Mouse (Mus musculus): ENCODE measurements at regions not wholly inside any gene's neighbourhood (a gene's known extent, or its start where the extent isn't known, plus 50 kb on each side); places are given as distances from the start of the nearest gene placed in this dataset.

DNA sequence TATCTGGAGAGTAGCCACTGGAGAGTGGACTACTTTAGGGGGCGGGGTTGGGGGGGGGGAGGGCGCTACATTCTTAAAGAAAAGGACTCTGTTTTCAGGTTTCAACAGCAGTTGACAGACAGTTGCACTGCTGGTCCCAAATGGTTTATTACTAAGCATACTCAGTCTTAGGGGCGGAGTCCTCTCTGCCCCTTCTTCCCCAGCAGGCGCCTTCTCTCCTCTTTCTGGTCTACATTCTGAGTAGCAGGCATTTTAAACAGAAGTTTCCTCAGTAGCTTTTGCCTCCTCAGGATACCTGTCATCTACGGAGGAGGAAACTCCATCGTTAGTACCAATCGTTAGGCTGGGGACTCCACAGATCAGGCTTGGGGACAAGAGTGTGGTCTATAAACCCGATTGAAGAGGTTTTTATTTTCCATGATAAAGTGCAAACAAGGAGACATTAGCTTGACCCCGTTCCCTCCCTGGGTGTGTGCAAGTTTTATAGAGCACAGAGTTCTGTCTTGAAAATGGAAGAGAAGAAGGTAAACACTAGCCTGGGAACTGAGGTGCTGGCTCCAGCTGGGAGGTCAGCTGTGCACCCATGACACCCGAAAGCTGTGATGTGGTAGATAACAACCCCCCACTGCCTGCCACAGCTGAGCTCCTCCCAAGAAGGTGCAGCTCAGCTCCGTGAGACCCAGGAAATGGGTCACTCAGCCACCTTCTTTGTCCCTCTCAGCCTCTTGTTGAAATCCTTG, 107.8 kb downstream of the Btg1 start:
- DNase-seq = no peak

DNA sequence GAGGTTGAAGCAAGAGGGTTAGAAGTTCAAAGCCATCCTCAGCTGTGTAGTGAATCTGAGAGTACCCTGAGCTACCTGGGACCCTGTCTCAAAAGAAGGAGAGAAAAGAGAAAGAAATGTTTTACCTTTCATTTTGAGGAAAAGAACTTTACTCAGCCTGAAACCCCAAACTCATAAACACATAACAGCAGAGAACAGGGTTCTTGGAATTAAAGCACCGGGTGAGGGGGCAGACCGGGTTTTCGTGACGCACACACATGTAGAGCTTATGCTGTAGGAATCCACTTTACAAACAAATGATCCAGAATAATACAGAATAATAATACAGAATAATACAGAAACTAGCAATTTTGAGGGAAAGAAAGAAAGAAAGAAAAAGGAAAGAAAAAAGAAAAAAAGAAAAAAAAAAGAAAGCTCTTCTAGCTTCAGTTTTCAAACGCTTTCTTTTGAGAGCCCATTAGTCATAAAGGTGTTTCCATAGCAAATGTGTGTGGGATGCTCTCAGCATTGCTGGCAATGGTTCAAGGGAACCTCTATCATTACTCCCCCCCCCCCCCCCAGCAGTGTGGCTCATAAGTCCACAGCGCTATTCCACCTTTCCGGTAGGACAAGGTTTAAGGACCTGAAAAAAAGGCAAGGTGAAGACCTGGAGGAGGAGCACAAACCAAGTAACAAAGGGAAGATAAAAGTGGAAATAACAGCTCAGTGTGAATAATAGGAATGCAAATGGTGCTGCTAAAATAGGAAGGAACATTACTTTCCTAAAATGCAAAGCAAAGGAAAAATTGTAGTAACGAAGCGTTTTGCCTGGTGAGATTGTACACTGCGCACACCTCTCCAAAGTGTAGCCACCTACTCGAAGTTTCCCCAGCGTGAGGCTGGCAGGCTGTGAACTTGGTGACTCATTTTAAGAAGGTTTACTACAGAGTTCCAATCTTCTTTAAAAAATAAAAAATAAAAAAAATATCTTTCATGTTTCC, 110.3 kb downstream of the Btg1 start:
- DNase-seq = no peak

DNA sequence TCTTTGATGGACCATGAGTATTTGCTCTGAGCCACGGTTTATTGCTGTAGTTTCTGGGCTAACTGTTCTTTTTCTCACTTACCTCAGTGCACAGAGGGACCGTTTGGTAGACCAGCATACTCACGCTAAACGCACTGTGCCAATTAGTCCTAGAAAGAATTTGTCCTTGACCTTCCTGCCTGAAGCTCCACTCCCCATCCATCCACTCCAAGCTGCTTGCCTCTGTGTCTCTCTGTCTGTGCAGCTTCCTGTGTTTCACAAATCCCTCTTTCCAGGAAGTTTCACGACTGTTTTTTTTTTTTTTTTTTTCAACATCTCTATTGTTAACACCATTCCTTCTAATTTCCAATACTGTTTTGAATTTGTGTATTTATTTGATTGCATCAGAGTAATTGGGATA, 116.8 kb downstream of the Btg1 start:
- no peak for DNase-seq

DNA sequence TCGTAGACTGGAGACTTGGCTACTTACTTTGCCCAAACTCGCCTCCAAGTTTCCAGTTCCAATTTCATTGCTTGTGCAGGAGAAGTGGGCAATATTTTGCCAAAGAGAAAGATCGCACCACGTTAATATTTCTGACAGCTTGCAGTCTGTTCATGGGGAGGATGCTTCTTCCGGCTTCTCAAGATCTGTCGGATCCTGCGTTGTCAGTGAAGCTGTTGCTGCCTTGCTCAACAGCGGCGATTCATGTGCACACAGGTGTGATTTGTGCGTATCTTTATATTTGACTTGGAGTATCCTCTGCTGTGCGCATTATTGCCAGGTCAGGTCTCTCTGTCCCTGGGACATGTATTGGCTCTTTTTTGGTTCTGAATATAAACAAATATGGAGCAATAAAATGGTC, 118.3 kb downstream of the Btg1 start:
- DNase-seq = no peak

DNA sequence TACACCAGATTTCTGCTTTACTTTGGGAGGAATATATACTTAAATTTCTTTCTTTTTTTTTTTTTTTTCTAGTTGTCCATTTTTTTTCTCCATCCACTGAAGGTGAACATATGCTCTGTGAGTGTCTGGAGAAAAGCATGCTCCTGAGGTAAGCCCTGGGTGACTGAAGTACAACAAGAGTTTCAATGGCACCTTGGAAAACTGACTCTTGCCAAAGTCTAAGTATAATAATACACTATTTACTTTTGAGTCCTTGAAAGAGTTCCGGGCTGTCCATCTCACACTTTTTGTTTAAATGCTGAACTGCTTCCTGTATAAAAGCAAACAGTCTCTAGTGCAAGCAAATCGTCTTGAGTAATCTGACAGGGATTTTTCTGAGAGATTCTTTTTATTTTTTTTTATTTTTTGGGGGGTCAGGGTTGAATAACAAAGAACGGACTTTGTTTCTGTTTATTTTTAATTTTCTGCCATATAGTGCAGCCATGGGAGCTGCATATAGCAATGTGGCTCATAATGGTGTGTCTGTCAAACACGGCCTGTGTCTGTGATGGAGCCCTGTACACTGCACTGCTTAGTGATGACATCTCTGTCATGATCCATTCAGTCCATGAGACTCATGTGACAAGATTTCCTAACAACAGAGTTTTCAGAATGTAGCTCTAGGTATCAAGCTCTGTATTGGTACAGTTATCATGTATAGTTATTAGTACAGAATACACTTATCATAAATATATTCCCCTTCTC, 119.3 kb downstream of the Btg1 start:
- no peak for DNase-seq

DNA sequence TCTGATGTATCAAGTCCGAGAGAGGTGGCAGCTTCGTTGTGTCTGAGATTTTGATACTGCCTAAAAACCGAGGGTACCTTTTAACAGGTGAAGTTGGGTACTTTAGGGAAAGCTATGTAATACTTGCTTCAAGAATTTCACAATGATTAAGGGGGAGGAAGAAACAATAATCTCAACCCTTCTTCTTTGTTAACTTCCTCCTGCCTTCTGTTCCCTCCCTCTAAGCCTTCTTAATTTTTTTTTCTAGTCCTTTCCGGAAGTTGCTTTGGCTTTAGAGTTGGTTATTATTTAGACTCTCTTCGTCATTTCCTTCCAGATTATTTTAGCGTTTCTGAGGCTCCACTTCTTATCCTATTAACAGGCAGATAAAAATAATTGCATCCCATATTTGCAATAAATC, 121.2 kb downstream of the Btg1 start:
- DNase-seq = no peak

DNA sequence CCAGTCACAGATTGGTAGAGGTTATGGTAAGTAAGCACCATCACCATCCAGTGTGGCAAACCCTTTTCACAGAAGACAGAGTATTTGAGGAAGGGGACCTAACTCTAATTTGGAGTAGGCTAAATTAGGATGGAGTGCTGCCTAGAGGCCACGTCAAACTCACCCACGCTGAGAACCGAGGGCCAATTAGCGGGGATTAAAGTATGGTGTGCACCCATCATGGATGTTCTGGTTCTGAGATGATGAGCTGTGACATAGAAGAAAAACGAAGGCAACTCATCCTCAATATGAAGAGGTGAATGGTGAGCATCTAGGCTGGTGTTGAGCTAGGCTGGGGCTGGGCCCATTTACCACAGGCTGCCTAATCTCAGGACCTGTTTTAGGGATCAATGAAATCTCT, 121.8 kb downstream of the Btg1 start:
- no peak for DNase-seq

DNA sequence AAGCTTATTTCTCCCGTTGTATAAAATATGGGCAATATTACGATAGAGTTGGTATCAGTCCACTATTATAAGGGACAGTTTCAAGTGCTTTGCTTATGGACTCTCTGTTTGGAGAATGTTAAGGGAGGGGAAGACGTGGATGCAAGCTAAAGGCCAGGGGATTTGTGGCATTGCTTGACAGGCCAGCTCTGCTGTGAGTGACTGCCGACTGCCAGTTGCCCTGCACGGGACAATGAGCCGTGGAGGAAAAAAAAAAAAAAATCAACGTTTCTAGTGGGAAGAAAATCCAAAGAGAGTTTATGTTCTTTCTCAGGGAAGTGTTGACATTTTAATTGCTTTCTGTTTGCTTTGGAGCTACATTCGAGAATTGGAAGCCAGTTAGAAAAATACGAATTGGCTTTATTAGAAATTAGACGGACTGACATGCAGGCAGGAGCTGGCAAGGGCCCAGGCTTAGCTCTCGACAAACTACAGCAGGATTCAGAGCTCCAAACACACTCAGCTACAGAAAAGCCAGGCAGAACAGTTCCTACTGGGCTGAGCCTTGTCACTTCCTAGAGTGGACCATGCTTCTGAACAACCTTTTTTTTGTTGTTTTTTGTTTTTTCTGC, 127.5 kb downstream of the Btg1 start:
- DNase-seq = peak; percentile 22

DNA sequence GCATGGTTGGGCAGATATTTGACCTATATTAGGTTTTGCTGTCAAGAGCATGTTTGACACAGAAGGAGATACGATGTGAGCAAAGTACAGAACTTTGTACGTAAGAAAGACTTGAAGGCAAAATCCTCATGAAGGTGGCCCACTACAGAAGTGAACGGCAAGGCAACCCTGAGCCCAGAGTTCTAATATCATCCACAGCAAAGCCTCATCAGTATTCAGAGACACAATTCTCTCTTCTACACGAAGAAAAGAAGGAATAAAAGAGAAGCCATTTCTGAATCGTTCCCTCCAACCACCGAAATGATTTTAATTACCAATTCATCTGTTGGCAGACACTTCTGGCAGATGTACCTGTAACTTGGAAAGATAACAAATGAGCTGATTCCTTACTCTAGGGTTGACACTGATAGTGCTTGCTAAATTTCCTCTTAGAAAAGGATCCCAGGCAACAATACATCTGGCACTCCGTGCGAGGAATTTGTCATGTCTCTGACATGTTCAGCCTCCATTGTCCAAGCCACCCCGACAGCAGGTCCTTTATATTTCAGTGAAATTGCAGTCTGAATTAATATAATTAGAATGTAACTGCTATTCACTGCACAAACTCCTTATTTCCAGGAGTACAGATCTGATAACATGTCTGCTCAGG, 130.3 kb downstream of the Btg1 start:
- DNase-seq = no peak

DNA sequence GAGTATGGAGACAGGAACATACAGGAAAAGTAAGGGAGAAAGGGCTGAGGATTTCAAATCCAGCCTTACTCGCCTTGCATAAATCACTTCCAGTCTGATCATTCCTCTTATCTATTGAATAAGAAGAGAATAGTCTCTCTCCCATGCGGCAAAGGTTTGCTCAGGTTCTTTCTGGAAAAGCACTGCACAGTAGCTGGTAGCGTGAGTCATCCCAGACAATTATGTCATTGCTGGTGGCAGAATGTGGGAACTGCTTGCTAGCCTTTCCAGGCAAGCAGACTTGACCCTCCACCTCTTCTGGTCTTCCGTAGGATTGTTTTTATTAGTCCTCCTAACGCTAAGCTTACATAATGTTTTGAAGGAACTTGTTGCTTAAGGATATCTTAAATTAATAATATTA, 134.1 kb downstream of the Btg1 start:
- peak; percentile 18 for DNase-seq

DNA sequence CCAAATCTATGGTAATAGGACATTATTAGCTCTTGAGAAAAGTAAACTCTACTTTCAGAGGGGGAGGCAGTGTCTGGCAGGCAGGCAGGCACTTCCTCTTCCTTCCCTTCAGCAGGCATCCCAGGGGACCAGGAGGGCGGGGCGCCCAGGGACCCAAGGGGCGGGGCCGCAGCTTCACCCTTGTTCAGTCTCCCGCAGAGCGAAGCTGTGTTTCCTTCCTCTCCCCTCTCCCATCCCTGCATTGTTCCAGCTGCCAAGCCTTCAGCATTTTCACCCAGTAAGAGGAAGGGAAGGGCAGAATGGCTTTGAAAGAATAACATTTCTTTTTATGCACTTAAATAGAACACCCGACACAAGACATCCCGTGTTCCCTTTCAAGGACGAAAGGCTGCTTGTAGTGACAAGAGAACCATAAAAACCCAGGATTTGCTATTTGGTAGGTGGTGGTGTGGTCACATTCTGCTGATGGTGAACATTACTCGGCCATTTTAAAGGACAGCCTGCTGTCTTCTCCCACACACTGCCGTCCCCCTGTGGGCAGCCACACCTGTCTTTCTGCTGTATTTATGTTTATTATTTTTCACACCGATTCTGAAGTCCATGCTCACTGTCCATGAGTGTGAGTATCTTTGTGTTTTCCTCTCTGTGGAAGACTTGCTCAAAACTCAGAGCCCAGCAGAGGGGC, 134.9 kb downstream of the Btg1 start:
- DNase-seq = peak; percentile 92

DNA sequence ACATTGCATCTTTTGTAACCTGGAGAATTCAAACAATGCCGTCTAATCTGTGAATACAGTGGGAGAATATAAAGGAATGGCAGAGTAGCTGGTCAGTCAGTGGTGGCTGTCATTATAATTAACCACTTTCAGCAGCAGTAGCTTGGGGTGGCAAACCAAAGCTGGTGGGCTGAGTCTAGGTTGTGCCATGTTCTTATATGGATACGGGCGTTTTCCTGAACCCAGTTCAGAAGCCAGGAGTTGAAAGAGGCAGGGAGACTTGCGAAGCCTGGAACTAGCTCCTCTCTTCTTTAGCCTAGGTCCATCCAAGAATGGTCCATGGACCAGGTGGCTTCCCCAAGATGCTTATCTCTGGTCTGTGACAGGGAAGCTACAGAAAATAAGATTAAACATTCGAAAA, 135.7 kb downstream of the Btg1 start:
- DNase-seq = no peak

DNA sequence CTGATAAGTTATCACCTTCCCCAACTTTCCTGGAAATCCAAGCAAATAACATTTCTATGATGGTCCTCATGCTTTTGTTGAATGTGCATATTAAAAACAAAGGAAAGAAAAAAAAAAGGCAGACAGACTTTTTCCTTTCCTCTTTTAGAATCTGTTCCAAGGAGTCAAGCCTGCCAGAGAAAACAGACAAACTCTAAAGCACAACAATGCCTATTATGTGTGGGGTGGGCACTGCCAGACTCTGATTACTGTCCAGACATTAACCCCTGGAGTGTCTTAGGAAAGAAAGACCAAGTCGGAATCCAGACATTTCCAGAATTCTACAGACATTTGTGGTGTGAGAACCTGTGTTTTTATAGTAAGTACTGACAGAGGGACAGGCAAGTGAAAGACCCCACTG, 136.7 kb downstream of the Btg1 start:
- DNase-seq = no peak

DNA sequence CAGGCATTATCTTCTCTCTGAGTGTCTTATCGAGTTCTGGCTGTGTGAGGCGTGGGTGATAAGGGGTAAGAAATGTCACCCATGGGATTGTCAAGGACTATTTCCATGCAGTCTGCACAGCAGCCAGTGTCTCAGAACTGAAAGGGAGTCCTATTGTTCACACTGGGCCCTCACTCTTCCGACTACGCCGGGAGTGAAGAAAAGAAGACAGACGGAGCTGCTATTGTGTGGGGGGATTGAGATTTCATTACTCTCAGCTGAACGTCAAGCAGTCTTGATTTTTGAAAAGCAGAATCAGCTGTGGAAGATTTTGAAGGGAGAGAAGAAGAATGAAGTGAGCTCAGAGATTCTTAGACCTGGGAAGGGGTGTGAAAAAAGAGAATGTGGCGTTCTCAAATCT, 138.9 kb downstream of the Btg1 start:
- no peak for DNase-seq

DNA sequence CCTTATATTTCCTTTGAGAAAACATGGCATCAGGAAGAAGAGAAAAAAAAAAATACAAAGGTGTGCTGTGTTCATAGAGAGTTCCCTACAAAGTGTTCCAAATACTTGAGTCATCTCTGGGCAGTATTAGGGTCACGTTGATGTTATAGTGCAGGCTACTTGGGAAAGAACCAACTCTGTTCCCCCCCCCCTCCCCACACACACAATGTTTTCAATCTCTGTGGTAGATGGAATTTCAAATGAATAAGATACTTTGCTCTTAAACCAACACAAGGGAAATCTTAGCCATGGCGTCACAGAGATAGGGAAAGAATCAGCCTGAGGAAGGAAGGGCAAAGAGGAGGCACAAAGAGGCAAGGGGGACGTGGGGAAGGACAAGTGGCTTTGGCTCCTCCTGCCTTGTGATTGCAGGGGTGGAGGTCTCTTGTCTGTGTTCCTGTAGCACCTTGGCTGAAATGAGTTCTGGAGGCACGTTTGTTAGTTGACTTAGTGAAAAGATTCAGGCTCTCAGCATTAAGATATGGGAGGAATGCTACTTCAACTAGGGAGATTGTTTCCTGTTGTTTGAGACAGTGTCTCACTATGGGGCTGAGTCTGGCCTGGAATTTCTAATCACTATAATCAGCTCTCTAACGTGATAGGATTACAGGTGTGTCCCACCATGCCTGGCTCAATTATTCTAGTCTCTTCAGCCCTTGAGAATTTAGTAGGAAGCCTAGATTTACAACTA, 139.7 kb downstream of the Btg1 start:
- DNase-seq = no peak

DNA sequence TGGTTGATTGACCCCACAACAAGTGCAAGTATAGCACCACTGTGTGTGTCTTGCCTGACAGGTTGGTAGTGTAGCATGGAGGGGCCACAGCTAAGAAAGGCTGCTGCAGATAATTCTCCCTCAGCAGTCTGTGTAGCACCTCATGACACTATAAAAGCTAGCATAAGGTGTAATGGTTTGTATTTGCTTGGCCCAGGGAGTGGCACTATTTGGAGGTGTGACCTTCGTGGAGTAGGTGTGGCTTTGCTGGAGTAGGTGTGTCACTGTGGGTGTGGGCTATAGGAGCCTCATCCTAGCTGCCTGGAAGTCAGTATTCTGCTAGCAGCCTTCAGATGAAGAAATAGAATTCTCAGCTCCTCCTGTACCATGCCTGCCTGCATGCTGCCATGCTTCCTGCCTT, 140.5 kb downstream of the Btg1 start:
- no peak for DNase-seq

DNA sequence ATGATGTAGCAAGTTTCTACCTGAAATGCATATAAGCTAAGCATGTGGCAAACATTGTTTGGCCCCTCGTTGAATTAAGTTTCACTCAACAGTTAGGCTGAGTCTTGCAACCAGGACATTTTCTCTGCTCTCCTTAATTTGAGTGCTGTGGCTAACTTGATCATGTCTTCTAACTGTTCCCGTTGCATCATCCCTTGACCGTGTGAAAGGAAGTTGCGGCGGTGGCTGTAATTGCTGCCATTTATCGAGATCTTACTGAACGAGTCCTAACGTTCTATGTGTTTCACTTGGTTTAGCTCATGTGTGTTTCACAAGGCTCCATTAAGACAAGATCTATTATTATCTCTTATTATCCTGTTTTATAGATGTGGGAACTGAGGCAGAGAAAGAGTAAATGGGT, 144.8 kb downstream of the Btg1 start:
- no peak for DNase-seq

DNA sequence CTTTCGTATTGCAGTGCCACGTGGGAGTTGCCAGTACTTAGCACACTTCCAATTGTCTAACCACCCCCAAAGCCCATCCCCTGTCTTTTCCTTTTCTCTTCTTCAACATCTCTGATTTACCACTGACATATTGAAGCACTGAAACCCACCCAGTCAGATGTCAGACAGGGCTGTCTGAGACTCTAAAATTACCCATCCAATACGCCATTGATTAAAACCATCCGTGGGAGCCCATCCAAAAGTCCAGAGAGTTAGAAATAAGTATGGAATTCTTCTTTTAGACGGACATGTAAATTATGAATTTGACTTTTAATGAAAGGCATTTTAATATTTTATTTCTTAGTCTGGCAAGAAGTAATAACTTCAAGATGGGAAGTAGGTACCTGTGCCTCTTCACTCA, 148.8 kb downstream of the Btg1 start:
- DNase-seq = no peak

DNA sequence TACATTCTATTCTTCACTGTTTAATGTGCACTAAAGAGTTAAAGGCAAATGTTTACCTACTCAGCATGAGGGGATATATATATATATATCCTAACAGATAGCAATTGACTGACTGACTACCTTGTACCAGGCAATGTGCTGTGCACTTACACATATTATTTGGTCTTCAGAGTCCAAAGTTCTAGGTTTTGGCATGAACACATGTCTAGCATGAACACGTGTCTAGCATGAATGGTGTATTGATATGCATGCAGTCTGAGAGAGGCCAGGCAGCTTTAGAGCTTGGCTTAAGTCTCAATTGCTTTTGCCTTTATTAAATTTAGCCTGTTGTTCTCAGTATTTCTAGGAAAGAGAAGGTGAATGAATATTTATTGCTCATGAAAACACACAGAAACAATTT, 161.4 kb downstream of the Btg1 start:
- no peak for DNase-seq

DNA sequence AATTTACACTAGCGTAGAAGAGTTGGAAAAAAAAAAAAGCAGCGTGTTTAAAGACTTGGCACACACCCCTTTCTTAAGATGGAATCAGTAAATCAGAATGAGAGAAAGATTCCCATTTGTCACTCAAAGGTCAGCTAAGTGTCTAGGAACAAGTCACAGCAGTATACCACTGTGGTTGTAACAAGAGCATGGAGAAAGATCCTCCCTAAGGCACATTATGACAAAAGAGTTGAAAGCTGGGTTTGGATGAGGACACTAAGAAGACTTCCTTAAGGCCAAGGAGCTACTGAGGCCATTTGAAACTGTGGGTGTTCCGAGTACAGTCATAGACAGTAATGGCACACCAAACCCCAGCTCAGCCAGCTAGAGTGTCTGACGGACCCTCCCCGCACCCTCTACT, 167.2 kb downstream of the Btg1 start:
- no peak for DNase-seq

DNA sequence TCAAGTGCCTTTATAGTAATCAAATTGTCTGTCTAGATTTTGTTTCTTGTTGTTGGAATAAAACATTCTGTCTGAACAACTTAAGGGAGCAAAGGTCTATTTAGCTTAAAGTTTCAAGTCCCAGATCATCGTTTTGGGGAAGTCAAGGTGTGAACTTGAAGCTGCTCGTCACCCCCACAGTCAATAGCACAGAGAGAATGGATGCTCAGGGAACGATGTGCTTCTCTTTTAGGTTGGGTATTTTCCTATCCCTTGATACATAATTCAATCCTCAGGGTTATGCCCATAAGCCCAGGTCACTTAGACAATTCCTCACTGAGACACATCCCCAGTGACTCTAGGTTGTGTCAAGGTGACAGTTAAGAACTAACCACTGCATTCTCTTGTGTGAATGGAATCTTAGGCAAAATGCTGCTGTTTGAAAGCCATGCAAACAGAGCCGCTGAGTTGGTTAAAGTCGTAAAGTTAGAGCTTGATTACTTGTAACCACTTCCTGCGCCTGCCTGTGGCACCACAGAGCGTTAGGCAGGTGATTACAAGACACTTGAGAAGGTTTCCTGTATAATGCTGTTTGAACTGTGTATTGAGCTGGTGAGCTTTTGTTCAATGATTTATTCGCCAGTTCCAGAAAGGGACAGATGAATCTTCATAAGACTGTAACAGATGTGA, 170.2 kb downstream of the Btg1 start:
- no peak for DNase-seq
